Mouse (Mus musculus) midbrain, embryonic 11.5 days (tissue): ENCODE measurements around the gene Egr2. TPM values are rescaled to one million over a fixed set of nuclear protein-coding genes. Genes with fewer than 3 reads are reported as not detected.

Experiments used
- ATAC-seq: fragments of 200-750 bp; cut with Nextera tagmentation; 2 replicates; pipeline ENCODE4 v1.8.0; 2017; ENCODE audit warnings: moderate TSS enrichment, moderate library complexity; ENCODE audit not compliant: low FRiP score
- DNase-seq: peaks from one replicate; pipeline ENCODE4 v3.0.0; 2015; ENCODE audit warnings: low spot score; ENCODE audit errors: missing footprints
- H3K27ac ChIP-seq: fragments of 300-500 bp; sonication (generic); 2 replicates; pipeline ENCODE4 v1.5.1; 2014; ENCODE audit warnings: low read depth, low read length
- H3K27me3 ChIP-seq: fragments of 300-500 bp; sonication (generic); 2 replicates; pipeline ENCODE4 v1.6.1; 2014; ENCODE audit warnings: mild to moderate bottlenecking, low read length, moderate library complexity, mixed read lengths; ENCODE audit not compliant: control insufficient read depth, insufficient read depth
- H3K36me3 ChIP-seq: fragments of 300-500 bp; sonication (generic); 2 replicates; pipeline ENCODE4 v1.6.1; 2014; ENCODE audit warnings: mild to moderate bottlenecking, low read length, moderate library complexity, mixed read lengths; ENCODE audit not compliant: control insufficient read depth, insufficient read depth
- H3K4me1 ChIP-seq: fragments of 300-500 bp; sonication (generic); 2 replicates; pipeline ENCODE4 v1.6.1; 2014; ENCODE audit warnings: low read length; ENCODE audit not compliant: control insufficient read depth, insufficient read depth
- H3K4me2 ChIP-seq: fragments of 300-500 bp; sonication (generic); 2 replicates; pipeline ENCODE4 v1.6.1; 2014; ENCODE audit warnings: mild to moderate bottlenecking, moderate library complexity
- H3K4me3 ChIP-seq: fragments of 300-500 bp; sonication (generic); 2 replicates; pipeline ENCODE4 v1.5.1; 2014; ENCODE audit warnings: low read depth, low read length
- H3K9ac ChIP-seq: fragments of 300-500 bp; sonication (generic); 2 replicates; pipeline ENCODE4 v1.6.1; 2014; ENCODE audit warnings: low read length
- H3K9me3 ChIP-seq: fragments of 300-500 bp; sonication (generic); 2 replicates; pipeline ENCODE4 v1.6.1; 2016; ENCODE audit warnings: low read length; ENCODE audit not compliant: control insufficient read depth
- WGBS: fragments of 180-500 bp; shearing (Covaris S2); extraction: QIAGEN DNeasy Blood & Tissue Kit; methylation state at CpG from one replicate; pipeline ENCODE4 v1.1.7; 2014; 5-methylcytosine and 5-hydroxymethylcytosine counted together
- polyA plus RNA-seq: library from polyadenylated mRNA; unstranded; fragments of >200 nt; fragmentation: Nextera tagmentation; extraction: Ambion mirVana; gene quantifications from 2 replicates; pipeline ENCODE4 v1.2.1, GENCODE M21; 2014

Gene Egr2
- polyA plus RNA-seq, 1 experiment from 2014 or later, result not detected

DNA sequence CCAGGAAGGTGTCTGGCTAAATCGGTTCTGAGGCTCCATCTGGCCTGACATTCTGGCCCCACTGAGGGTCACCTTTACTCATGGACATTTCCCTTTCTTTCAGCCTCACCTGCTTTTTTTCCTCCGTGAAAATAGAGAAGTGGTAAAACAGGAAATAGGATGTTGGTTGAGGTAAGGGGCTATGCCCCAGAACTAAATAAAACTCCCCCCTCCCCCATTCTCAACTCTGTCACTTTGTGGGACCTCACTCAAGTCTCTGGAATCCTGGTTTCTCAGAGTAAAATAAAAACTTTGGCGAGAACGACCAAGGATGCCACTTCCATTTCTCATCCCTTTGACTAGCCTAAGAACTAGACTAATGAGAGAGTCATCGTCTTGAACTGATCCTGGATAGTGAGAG lies 31.2 kb upstream of the Egr2 start:
- no peaks in the 10 kb centered on the region for H3K9me3 ChIP-seq
- no peaks in the 10 kb centered on the region for H3K4me1 ChIP-seq
- H3K4me3 ChIP-seq, result no peak overlapping the region
- H3K36me3 ChIP-seq, result no peaks in the 10 kb centered on the region
- H3K27ac ChIP-seq, result no peak overlapping the region
- no peaks in the 10 kb centered on the region for H3K27me3 ChIP-seq
- no peak for ATAC-seq
- no peak for DNase-seq
- 69% methylated on average over 5 of the region's 5 CpGs for WGBS
- no peak overlapping the region for H3K4me2 ChIP-seq
- H3K9ac ChIP-seq, result no peak overlapping the region

DNA sequence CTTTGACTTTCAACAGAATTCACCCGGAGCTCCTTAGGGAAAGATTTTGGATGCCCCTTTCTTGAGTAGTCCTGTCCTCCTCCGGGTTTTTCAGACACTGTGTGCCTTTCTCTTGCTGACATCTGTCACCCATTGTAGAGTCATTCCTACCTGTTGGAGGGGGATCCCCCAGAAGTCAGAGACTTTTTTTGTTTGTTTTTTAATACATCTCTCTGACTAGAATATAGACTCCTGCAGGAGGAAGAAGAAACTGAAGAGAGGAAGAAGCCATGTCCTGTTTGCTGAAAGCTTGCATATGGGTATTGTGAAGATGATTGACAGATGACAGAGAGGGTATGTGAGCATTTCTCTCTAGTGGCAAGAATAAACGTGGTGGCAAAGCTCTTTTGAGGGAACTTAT lies 30.0 kb upstream of the Egr2 start:
- no peak overlapping the region for H3K27ac ChIP-seq
- no peak for DNase-seq
- H3K4me3 ChIP-seq, result no peak overlapping the region
- H3K9me3 ChIP-seq, result no peaks in the 10 kb centered on the region
- ATAC-seq, result no peak
- H3K4me1 ChIP-seq, result no peaks in the 10 kb centered on the region
- H3K27me3 ChIP-seq, result no peaks in the 10 kb centered on the region
- 76% methylated on average over 3 of the region's 3 CpGs for WGBS
- no peak overlapping the region for H3K9ac ChIP-seq
- H3K4me2 ChIP-seq, result no peak overlapping the region
- no peaks in the 10 kb centered on the region for H3K36me3 ChIP-seq

DNA sequence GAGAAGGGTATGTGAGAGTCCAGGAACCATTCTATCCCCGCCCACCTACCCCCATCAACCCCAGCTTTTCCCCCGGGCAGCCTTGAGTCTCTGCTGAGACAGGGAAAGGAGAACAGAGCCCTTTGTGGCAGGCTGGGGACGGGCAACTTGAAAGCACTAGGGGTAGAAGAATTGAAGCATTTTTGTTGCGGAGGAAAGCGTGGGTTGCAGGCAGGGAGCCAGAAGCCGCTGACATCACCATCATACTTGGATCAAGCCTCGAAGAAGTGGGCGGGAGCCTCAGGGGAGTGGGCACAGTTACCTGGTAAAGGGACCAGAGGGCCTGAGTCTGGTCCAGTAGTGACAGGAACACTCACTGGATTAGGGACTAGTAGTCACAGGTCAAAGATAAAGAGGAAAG lies 23.1 kb upstream of the Egr2 start:
- H3K4me1 ChIP-seq, result no peaks in the 10 kb centered on the region
- H3K9ac ChIP-seq, result no peak overlapping the region
- H3K4me2 ChIP-seq, result no peak overlapping the region
- H3K9me3 ChIP-seq, result no peaks in the 10 kb centered on the region
- H3K4me3 ChIP-seq, result no peak overlapping the region
- no peak overlapping the region for H3K27ac ChIP-seq
- WGBS, result 77% methylated on average over 8 of the region's 8 CpGs
- H3K27me3 ChIP-seq, result no peaks in the 10 kb centered on the region
- ATAC-seq (no peak), DNase-seq (no peak)
- H3K36me3 ChIP-seq, result no peaks in the 10 kb centered on the region

DNA sequence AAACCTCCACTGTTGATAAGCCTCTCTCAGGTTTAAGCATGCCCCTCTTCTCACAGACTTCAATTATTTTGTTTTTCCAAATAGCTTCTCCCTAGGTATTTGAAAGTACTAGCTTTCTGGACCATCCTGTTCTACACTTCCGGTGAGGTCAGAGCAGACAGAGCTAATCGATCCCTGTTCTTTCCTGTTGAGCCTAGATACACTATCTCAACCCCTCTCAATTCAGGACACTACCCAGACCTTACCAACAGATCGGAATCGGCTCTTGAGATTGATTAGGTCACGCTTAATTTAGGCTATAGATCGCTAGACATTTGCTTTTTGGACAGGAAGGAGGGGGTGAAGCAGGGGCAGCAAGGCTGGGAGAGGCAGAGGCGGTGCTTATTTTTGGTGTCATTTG lies 22.4 kb upstream of the Egr2 start:
- ATAC-seq (no peak), DNase-seq (no peak)
- 68% methylated on average over 7 of the region's 7 CpGs for WGBS
- no peak overlapping the region for H3K4me3 ChIP-seq
- H3K27ac ChIP-seq, result no peak overlapping the region
- H3K4me2 ChIP-seq, result no peak overlapping the region
- H3K27me3 ChIP-seq, result no peaks in the 10 kb centered on the region
- H3K4me1 ChIP-seq, result no peaks in the 10 kb centered on the region
- no peaks in the 10 kb centered on the region for H3K36me3 ChIP-seq
- no peaks in the 10 kb centered on the region for H3K9me3 ChIP-seq
- H3K9ac ChIP-seq, result no peak overlapping the region

DNA sequence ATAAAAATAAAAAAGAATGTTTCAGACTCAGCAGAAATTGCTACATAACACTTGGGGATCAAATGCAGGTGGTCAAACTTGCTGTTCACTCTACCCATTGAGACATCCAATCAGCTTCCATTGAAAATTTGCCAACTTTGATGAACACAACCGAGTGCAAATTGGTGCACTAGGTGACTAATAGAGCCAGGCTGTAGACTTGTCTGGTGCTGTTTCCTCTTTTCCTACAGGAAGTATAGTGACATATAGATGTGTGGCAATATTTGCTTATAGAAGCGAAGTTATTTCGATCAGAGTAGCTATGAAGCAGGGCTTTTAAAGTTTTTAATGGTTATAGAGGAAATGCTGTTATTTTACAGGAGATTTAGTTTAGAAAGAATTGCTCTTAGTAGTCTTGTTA lies 16.5 kb upstream of the Egr2 start:
- Histone ChIP-seq H3K36me3 (no peaks in the 10 kb centered on the region), H3K4me2 (no peak overlapping the region), H3K4me3 (no peak overlapping the region), H3K9me3 (no peaks in the 10 kb centered on the region), H3K27ac (no peak overlapping the region), H3K4me1 (no peaks in the 10 kb centered on the region), H3K9ac (no peak overlapping the region), H3K27me3 (no peaks in the 10 kb centered on the region)
- no peak for DNase-seq
- ATAC-seq, result no peak
- WGBS, result 94% methylated on average over 3 of the region's 3 CpGs

DNA sequence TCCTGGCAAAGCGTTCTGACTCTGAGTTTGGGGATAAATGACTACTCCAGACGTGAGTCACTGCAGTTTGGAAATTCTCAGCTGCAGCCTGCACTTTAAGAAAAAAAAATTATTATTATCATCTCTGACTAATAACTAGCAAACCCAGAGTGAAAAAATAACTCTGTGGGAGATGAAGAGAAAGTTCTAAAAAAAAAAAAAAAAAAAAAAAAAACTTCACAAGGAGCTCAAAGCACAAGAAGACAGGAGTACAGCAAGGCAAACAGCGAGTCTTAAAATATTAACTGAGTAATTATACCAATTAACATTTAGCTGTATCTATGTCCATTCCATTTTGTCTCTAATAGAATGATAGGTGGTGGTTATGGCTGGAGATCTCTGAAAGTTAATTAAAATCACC lies 11.1 kb upstream of the Egr2 start:
- Histone ChIP-seq H3K27ac (no peak overlapping the region), H3K36me3 (no peaks in the 10 kb centered on the region), H3K4me3 (no peak overlapping the region), H3K4me1 (no peaks in the 10 kb centered on the region), H3K27me3 (no peaks in the 10 kb centered on the region), H3K9me3 (no peaks in the 10 kb centered on the region), H3K9ac (no peak overlapping the region), H3K4me2 (no peak overlapping the region)
- 84% methylated on average over 3 of the region's 3 CpGs for WGBS
- ATAC-seq (no peak), DNase-seq (no peak)

DNA sequence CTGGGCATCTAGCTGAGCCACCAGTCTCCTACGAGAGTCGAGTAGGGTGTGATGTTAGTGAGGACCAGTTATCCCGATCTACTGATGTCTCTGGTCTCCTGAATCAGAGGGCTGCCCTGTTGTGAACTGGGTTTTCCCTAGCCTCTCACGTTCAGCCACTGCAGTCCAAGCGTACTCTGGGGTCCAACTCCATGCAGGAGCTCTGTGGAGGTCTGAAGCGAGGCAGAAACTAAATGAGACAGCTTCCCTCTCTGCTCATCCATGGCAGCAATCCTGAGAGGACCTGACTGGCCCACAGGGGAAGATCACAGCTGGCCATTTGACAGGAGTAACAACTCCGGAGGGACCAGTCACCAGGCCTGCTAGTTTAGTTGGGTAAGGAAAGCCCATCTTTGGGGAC lies 10.6 kb upstream of the Egr2 start:
- WGBS, result 81% methylated on average over 7 of the region's 7 CpGs
- Histone ChIP-seq H3K4me2 (no peak overlapping the region), H3K27ac (no peak overlapping the region), H3K36me3 (no peaks in the 10 kb centered on the region), H3K9me3 (no peaks in the 10 kb centered on the region), H3K4me3 (no peak overlapping the region), H3K27me3 (no peaks in the 10 kb centered on the region), H3K4me1 (no peaks in the 10 kb centered on the region), H3K9ac (no peak overlapping the region)
- DNase-seq (no peak), ATAC-seq (no peak)

DNA sequence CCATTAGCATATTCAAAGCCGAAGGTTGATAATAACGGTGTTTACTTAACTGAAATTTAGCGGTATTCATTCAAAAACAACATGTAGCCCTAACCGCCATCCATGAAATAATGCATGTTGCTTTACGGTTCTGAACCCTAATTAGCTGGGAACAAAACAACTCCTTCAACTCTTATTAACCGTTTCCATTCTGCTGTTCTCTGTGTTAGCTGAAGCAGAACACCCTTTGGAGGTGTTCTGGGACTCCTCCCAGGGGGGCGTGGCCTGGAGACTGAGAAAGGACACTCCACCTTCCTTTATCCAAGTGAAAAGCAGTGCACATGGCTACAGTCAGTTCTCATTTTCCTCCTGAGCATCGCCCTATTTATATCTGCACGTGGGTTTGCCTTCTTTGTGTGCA lies 8.8 kb upstream of the Egr2 start:
- Histone ChIP-seq H3K27me3 (no peaks in the 10 kb centered on the region), H3K4me3 (no peak overlapping the region), H3K9me3 (no peaks in the 10 kb centered on the region), H3K9ac (no peak overlapping the region), H3K4me2 (no peak overlapping the region), H3K36me3 (no peaks in the 10 kb centered on the region), H3K27ac (no peak overlapping the region), H3K4me1 (no peaks in the 10 kb centered on the region)
- DNase-seq, result no peak
- no peak for ATAC-seq
- WGBS, result 70% methylated on average over 9 of the region's 9 CpGs

DNA sequence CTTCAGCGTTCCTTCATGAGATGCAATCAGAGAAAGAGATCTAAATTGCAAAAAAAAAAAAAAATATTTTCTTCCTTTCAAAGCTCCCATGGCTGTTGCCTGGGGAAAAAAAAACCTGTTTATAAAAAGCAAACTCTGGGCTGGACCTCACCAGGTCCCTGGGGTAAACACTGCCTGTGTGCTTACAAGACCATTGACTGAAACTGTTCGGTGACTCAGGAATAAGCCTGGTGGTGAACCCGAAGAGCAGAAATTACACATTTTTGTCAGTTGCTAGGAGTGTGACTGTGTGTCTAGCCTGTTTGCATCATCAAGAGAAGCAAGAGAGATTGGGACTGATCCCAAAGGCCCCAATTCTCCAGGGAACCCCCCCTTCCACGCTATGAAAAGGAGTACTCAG lies 5.5 kb upstream of the Egr2 start:
- Histone ChIP-seq H3K9ac (no peak overlapping the region), H3K36me3 (no peaks in the 10 kb centered on the region), H3K4me2 (no peak overlapping the region), H3K4me1 (no peaks in the 10 kb centered on the region), H3K4me3 (no peak overlapping the region), H3K27me3 (peaks cover 16% of the 10 kb centered on the region), H3K9me3 (no peaks in the 10 kb centered on the region), H3K27ac (no peak overlapping the region)
- DNase-seq, result no peak
- no peak for ATAC-seq
- WGBS, result 76% methylated on average over 4 of the region's 4 CpGs

DNA sequence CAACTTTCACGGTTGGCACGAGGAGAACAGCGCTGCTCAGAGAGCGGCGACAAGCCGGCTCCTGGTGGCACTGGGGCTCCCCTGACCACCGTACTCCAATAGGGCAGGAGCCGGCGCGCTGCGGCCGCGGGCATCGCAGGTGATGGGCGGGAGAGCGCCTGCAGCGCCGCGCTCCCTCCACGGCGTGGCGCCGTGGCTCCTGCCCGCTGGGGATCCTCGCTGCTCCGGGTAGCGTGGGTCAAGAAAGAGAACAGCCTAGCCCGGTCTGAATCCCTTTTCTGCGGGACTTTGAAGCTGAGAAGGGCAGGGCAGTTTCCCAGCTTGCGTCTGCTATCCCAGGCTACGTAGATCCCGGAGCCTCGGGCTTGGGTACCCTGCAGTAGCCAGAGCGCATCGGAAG lies 697 bp downstream of the Egr2 start:
- Histone ChIP-seq H3K4me2 (peak overlapping the region; percentile 93), H3K9ac (no peak overlapping the region), H3K27ac (no peak overlapping the region), H3K9me3 (no peaks in the 10 kb centered on the region), H3K4me1 (peaks cover 19% of the 10 kb centered on the region), H3K36me3 (no peaks in the 10 kb centered on the region), H3K4me3 (peak overlapping the region; percentile 60), H3K27me3 (peaks cover 67% of the 10 kb centered on the region)
- ATAC-seq, result peak; percentile 56
- peak; percentile 95 for DNase-seq
- WGBS, result under 1% methylated on average over 35 of the region's 35 CpGs
